Mouse (Mus musculus) R1 (cell line): Measurements from ENCODE around the gene Zdhhc14.
A peak's percentile ranks its signal among the peaks of the same experiment; 100 is the strongest.

Experiments used
- DNase-seq: peaks from one replicate; pipeline ENCODE4 v3.0.0-alpha.2; 2018; ENCODE audit warnings: low read depth, low spot score

Zdhhc14 gene

DNA sequence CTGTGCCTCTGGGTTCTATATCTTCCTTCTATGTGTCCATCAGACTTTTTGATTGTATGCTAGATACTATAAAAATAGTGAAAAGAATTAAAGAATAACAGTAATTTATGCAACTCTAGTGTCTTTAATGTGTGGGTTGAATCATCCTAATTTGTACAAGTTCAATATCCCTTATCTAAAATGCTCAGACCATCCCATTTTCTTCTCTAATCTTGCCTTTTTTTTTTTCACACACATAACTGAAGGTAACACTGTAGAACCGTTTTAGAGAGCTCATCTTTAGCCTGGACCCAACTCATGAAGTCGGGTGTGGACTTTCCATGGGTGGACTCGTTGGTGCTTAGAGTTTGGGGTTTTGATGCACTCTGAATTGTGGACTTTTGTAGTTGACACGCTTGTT, 12.6 kb downstream of the Zdhhc14 start:
- no peak for DNase-seq

DNA sequence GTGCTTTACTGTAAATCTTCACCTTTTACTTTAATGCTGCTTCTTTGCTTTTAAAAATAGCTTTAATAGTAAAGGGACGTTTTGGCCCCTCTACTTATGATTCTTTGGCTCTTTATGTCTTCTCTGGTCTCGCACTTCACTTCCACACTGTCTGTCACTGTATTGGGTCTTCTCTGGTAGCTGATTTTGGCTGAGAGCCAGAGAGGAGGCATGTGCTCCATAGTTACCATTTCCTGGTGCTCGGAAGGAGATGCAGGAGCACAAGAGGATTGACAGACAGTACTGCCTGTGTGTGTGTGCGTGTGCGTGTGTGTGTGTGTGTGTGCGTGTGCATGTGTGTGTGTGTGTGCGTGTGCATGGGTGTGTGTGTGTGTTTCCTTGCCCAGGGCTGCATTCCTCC, 14.2 kb downstream of the Zdhhc14 start:
- no peak for DNase-seq

DNA sequence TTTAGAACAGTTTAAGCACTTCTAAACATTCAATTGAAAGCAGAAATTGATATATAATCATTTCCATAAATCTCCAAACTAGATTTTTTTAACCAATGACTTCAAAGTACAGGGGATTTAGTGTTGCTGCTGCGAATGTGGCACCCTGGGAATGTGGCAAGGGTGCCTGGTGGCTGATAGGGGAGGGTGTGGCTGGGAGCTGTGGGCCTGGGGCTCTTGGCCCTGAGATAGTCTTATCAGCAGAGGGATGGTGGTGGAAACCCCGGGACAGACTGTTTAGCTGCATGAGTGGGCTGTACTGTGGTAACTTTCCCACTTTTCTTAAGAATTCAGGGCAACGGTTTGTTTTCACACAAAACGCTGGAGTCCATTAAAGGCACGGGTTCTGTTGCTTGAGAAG, 14.6 kb downstream of the Zdhhc14 start:
- DNase-seq = no peak

DNA sequence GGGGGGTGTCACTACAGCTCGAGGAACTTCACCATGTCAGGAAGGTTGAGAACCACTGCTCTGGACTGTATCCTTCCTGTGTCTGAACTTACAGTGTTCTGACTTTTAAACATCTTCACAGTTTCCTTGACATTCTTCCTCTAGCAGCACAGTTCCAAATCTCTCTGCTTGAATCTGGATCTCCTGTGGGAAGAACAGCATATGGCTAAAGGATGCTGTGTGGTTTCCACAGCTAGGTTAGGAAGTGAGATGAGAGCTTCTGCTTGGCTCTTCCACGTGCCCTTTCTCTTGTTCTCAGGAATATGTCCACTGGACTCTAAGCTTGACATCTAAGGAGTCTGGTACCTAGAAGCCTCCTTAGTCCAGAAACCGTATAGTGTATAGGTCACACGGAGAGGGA, 15.7 kb downstream of the Zdhhc14 start:
- no peak for DNase-seq

DNA sequence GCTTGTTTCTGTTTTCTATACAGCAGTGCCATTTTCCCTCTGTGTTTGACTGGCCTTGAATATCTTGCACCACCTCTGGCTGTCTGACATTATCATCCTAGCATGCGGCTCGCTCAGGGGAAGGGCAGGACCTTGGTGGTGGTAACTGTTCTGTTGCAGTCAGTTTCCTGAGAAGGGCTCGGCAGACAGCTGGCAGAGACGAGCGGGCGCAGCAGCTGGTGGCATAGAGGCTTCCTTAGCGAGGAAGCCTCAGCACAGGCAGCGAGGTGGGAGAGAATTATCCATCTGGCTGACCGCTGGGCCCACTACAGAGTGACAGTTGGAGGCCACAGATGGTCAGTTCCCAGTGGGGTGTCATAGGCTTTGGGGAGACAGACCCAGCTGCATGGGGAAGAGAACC, 18.2 kb downstream of the Zdhhc14 start:
- no peak for DNase-seq

DNA sequence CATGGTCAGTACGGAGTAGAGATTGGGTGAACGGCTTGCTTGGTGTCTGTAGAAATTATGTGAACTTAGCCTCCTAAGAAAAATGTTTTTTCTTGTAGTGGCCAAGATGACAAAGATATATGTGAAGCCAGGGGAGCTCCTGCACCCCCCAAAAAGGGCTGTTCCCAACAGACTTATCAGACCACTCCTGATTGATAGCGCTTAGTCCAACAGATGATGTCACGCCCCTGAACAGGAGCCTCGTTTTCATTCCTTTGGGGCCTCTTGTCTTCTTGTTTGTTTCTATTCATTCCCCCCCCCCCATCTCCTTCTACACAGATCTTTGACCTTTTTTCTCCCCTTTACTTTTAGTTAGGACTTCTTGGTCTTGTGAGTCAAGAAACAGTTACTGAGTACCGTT, 19.4 kb downstream of the Zdhhc14 start:
- no peak for DNase-seq

DNA sequence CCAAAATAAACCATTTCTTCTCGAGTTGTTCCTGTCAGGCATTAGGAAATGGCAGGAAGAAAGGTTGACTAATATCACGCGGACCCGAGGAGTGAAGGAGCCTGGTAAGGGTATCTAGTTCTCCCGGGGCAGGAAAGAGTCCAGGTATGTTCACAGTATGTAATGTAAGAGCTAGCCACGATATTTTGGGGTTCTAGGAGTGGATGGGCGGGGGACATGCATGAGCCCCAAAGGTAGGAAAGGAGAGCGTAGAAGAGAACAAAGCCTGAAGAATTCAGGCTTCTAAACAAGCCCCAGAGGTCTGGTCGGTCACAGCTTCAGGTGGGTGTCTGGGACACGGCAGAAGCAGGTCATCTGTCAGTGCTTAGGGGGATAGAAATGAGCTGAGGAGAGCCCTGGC, 27.1 kb downstream of the Zdhhc14 start:
- no peak for DNase-seq

DNA sequence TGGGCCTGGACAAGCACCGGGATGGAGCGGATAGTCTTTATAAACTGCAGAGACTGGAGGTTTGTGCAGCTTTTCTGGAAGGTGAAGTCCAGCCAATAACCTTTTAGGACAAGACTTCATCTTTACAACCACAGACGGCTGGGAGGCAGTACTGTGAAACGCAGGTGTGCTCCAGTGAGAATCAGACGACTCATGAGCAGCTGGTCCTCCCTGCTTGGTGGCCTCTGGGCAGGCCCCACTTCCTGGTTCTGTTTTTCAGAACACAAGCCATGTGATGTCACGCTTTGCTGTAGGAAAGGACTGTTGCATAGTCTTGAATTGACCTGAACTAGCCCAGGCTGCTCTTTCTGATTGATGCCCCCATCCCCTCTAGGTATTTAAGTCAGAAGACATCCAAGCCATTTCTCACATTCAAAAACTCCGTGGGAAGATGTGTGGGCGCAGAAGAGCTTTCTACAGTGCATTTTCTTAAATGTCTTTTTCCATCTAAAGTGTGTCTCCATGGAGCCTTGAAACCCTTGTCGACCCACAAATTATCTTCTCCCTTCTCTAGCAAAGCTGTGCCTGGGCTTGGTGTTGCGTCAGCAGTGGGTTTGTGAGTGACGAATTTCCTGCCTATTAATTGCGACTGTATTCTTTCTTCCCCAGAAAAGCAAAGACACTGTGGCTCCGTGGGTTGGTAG, 27.7 kb downstream of the Zdhhc14 start:
- DNase-seq = no peak

DNA sequence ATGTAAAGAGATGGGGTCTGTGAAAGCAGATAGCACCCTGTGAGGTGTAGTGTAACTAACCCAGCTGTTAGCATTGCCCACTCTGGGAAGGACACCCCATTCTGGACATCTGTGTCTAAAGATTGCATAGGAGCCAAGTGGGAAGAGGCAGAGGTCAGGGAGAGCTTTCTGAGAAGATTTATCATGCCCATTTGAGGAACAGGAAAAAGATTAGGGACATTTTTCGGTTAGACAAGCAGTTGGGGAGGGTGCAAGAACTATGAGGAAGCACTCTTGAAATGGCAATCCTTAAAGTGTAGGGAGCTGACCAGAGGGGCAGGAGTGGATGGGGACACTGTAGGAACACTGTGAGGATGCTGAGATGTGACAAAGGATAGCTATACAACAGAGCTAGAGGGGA, 29.2 kb downstream of the Zdhhc14 start:
- DNase-seq = no peak

DNA sequence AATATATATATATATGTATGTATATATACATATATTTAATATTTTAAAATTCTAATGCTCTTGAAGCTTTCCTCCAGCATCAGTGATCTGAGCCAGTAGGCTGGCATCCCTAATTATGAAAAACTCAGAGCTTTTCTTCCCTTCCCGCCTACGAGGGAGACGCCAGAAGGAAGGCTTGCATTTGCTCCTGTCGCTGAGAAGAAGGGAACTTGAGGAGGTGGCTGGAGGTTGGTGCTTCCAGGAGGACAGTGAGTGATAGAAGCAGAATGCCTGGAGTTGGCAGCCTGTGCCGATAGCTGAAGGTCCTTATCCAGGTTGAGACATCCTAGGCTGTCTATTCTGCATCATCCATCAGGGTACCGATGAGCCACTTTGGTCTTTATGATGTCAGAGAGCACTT, 37.2 kb downstream of the Zdhhc14 start:
- DNase-seq = no peak

DNA sequence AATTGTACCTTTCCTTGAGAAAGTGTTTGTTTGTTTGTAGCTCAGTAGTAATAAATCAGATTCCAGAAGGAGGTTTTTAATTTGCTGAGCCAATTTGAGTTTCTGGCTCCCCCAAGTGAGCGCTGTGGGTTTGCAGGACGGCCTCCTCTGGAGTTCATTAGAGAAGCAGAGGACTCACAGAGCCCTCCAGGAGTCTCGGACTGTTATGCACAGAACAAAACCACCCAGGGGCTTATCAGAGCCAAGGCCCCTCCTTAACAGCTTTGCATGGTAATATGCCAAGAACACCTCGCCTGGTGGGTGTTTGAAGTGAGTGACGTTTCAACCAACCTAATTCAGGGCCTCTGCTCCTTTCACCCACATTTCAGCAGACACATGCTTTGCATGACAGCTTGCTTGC, 40.5 kb downstream of the Zdhhc14 start:
- DNase-seq = no peak

DNA sequence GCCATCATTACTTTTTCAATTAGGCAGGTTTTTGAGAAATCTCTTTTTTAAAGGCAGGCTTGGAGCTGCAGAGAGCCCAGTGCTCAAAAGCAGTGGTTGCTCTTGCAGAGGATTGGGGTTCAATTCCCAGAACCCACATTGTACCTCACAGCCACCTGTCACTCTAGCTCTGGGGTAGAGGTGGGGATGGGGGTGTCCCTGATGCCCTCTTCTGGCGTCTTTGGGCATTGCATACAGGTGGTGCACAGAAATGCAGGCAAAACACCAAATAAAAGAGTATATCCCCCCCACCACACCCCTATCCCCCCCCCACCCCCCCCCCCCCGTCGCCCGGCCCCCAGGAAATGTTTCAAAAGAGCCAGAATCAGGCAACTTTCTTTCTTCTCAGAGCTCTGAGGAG, 43.0 kb downstream of the Zdhhc14 start:
- peak; percentile 46 for DNase-seq

DNA sequence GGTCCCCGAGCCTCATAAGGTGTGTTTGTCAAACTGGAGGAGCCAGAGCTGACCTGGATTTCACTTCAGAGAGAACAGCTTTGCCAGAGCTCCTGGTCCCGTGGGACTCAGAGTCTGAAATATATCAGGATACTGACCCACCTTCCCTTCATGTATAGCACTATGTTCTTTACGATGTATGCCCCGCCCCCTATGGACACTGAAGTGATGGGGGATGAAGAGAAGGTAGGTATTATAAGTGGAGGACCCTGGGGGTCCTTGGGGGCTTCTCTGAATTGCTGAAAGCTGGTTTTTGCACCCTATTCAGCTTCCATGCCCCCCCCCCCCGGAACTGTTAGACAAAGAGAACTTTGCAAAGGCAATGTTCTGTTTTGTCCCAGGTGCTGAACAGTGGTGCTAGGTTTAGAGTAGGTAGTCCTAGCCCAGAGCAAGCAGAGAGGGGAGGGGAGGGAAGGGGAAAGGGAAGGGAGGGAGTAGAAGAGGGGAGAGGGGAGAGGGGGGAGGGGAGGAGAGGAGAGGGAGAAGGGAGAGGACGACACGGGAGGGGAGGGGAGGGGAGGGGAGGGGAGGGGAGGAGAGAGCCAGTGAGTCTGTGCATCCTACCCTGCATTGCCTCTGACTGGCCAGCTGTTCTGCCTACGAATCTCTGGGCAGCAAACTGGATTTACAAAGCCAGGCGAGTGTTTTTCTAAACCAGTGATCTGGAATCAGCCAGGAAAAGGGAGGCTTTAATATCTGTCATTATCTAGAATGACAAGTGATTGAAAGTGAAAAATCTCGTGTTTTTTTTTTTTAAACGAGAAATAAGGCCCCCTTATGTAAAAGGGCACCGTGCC, 44.1 kb downstream of the Zdhhc14 start:
- no peak for DNase-seq

DNA sequence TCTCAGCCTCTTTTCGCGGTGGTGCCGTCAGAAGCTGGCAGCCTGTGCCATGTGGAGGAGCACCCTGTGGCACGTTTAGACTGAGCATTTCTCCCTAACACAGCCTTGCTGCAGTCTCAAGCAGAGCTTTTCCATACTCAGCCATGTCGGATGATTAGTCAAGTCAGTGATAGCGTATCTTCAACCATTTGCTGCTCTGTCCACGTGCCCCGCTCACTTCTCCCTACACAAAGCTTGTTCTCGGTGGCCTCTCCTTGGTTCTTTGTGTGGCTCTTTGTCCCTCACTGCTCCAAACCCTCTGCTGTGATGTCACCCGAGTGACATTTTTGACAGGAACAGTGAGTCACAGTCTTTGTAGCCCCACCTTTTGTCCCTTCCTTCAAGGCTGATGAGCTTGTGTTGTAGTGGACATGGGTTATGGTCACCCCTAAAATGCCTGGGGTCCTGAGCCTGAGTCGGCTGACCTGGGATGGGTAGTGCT, 44.8 kb downstream of the Zdhhc14 start:
- no peak for DNase-seq

DNA sequence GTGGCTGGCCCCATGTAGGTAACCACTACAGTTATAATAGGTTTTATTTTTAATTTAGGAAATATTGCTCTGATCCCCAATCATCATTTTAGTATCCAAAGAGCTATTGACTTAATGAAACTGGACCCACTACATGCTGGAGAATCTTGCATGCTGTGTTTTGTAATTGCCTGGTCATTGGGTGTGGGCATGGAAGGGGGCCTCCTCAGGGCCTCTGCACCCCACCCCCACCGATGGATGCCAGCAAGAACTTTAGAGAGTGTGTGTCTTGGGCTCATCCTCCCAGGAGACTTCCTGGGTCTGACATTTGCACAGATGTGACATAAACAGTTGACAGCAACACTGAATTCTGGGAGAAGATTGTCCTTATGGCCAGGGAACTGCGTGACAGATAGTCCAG, 49.8 kb downstream of the Zdhhc14 start:
- no peak for DNase-seq

DNA sequence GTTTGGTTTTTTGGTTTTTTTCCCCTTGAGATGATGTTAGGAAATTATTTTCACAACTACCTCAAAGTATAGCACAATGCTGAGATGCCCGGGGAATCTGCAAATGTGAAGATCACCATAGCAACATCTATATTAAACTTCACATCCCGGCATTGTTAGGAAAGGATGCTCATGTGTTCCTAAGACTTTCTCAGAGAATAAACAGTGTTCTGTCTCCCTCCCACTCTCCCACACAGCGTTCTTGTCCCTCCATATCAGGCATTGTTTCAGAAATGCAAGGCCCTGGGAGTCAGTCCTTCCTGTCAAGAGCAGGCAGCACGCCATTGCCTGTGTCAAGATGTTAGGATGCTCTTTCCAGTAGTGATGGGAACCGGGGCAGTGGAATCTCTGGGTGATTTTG, 51.7 kb downstream of the Zdhhc14 start:
- no peak for DNase-seq

DNA sequence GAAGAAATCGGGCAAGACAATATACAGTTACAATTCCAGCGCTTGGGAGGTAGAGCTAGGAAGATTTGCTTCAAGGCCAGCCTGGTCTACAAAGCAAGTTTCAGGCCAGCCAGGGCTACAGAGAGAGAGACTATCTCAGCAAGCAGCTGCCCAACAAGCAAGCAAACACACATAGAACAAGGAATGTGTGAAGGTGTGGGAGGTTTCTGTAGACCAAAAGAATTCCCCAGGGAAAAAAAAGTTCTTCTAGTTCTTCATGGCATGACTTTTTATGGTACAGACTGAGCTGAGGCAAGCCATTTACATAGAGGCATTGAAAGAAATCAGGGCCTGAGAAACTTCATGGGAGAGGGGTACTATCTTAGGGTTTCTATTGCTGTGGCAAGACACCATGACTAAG, 52.7 kb downstream of the Zdhhc14 start:
- no peak for DNase-seq

DNA sequence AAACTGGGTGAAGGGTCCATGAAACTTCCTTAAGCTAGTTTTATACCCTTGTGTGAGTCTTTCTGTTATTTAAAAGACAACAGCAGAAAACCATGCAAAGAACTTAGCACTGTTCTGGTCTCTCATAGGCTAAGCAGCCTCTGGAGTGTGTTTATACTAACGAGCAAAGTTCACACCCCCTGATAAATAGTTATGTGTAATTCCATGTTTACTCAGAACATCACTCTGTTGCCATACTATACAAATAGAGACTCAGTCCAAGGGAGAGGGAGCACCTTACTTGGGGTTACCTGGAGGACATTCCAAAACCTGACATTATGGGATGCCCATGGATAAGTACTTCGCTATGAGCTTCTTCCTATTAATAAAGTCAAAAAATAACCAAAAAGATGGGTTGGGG, 56.2 kb downstream of the Zdhhc14 start:
- DNase-seq = no peak

DNA sequence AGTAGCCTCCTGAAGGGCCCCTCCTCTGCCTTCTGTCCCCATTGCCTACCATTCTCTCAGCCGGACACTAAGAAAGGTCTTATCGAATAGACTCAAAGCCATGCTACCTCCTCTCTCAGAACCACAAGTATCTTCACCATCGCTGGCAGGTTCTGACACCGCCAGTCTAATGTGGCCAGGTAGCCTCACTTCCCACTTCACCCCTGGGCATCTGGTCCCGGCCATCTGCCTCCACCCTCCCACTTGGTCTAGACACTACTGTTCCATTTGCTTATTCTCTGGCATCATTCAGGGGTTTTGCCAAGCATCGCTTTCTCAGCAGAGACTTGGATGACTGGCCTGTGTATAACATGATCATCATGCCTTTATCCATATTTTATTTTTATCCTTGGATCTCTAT, 57.1 kb downstream of the Zdhhc14 start:
- no peak for DNase-seq

DNA sequence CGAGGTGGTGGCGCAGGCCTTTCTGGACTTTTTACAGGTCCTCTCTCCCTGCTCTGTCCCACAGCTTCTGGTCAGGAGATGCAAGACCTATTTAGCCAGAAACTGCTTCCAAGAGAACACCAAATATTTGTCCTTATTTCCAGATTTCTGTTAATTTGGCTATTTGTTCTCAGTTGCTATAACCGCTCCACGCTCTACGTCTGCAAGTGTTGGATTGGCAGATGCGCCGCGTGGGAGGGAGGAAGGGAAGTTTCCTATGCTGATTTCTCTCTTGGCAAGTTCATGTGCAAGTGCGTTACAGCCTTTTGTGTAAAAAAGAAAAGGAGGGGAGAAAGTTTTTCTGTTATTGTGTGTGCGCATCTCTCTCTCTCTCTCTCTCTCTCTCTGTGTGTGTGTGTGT, 58.1 kb downstream of the Zdhhc14 start:
- no peak for DNase-seq

DNA sequence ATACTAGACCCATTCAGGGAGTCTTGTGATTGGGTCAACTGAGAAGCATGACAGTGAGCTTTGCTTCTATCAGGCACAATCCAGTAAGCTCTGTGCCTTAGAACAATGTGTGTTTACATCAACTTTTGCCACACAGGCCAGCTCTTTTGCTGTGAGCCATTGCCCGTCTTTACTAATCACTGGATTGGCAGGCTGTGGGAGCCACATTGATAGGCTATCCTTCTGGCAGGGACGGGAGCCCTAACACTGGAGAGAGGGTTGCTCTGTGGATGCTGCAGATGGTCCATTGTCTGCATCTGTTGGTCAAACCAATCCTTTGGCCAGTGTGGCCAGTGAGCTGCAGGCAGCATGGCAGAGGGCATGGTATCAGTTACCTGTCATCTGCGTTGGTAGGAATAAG, 58.8 kb downstream of the Zdhhc14 start:
- no peak for DNase-seq

DNA sequence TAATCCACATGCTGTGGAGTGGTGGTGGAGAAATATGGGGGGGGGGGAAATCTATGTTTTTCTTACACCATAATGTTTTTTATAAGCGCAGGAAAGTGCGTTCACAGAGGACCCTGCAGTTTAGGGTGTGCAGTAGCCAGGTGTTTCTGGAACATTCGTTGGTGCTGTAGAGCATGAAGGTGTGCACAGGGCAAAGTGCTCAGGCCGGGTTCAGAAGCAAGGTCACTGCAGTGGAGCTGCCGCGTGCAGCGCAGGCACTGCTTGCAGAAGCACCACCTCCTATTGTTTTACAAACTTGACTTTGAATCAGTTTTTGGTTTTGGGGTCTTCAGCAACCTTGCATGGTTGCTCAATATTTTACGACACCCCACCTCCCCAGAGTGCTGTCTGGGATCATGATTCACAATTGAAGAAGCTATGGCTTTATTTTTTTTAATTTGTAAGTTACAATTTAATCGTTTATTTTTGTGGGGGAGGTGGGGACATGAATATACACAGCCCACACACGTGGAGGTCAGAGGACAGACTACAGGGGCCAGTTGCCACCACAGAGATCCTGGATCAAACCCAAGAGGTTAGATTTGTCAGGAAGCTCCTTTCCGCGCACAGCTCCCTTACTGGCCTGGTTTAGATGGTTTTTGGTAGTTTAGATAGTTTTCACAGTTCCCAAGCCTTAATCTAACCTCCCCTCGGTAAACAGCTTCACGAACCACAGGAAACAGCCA, 59.8 kb downstream of the Zdhhc14 start:
- no peak for DNase-seq

DNA sequence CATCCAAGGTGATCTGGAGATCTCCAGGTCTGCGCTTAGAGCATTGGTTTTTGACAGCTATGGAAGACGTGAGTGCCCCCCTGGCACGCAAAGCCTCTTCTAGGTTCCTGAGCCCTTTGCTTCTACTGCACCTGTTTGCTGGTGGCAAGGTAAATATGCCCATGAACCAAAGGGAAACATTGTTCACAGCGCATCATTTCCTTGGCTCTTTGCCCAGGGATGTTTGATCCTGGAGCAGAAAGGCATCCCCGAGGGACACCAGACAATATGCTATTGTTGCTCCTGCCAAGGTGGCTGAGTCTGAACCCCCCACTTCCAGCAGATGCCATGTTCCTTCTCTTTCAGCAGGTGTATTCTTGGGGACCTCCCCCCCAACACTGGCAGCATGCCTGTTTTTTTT, 61.2 kb downstream of the Zdhhc14 start:
- no peak for DNase-seq
